20 mouse cellular contexts compared by ENCODE assay signal in genomic region chr13:93355279-93355587, GRCm38 (mm10). TPM values are rescaled to one million over a fixed set of nuclear protein-coding genes. Genes with fewer than 3 reads are reported as not detected.
A peak's percentile ranks its signal among the peaks of the same experiment; 100 is the strongest.
DNase-seq lines count a peak whose midpoint lies in the region; ATAC-seq lines count a peak whose summit lies in the region.
"Had no signal": no experiment of that assay in that cellular context is flagged by ENCODE, and none has a peak within 500 bp of the region (broad histone marks: within the 10 kb centered on the region; RNA-seq: fewer than 3 reads in every experiment).

No protein-coding gene starts in this region.

- no peaks in the 10 kb centered on the region for H3K27me3 ChIP-seq in limb, embryonic 11.5 days (ENCODE audit: control insufficient read depth, insufficient read depth, low read length)
- H3K27me3 ChIP-seq in limb, embryonic 10.5 days (ENCODE audit: low read depth, poor library complexity, severe bottlenecking), result no peaks in the 10 kb centered on the region
- H3K27me3 ChIP-seq: embryonic facial prominence, embryonic 13.5 days; heart, embryonic 15.5 days; limb, embryonic 12.5 days; lung, embryonic 15.5 days; midbrain, embryonic 12.5 days; neural tube, embryonic 12.5 days had no signal

- ATAC-seq in limb, embryonic 11.5 days (ENCODE audit: insufficient number of reproducible peaks, low FRiP score, low TSS enrichment, low read depth), result no peak
- ATAC-seq in inflammation-experienced regulatory T-cells, adult 6 months, result peak; percentile 41
- ATAC-seq: forebrain, embryonic 14.5 days; hindbrain, postnatal 0 days had no signal

- 79% methylated on average over 6 of the region's 6 CpGs for WGBS in limb, embryonic 11.5 days
- WGBS in limb, embryonic 10.5 days, result 91% methylated on average over 6 of the region's 6 CpGs

- no peak overlapping the region for H3K9ac ChIP-seq in limb, embryonic 11.5 days (ENCODE audit: low read length)
- H3K9ac ChIP-seq: embryonic facial prominence, embryonic 13.5 days; heart, embryonic 15.5 days; limb, embryonic 12.5 days; lung, embryonic 15.5 days; midbrain, embryonic 12.5 days; neural tube, embryonic 12.5 days had no signal

- H3K4me3 ChIP-seq in limb, embryonic 11.5 days (ENCODE audit: low read depth, low read length), result no peak overlapping the region
- no peak overlapping the region for H3K4me3 ChIP-seq in limb, embryonic 10.5 days
- H3K4me3 ChIP-seq: embryonic facial prominence, embryonic 13.5 days; heart, embryonic 15.5 days; limb, embryonic 12.5 days; lung, embryonic 15.5 days; midbrain, embryonic 12.5 days; neural tube, embryonic 12.5 days had no signal

- DNase-seq in limb, embryonic 11.5 days (ENCODE audit: low spot score), result peak; percentile 34
- DNase-seq in limb, embryonic 10.5 days (ENCODE audit: low spot score), result no peak
- DNase-seq in CD4-positive helper T cell, adult 2 months (ENCODE audit: low read depth, low spot score), result peak; percentile 28
- peak; percentile 9 for DNase-seq in ZHBTc4 (ENCODE audit: low read depth, low spot score)
- DNase-seq in heart, postnatal 36 days, result no peak
- no peak for DNase-seq in left cerebral cortex, postnatal 25 days (ENCODE audit: low spot score in 2 of 2)
- no peak for DNase-seq in layer of hippocampus, postnatal 14 days (ENCODE audit: low spot score in 2 of 2)
- DNase-seq: adrenal gland, postnatal 36 days; cerebellum, adult 18-20 months; gastrocnemius, postnatal 36 days had no signal

- H3K4me2 ChIP-seq in limb, embryonic 11.5 days (ENCODE audit: low read depth, severe bottlenecking), result no peak overlapping the region
- H3K4me2 ChIP-seq: embryonic facial prominence, embryonic 13.5 days; heart, embryonic 15.5 days; limb, embryonic 12.5 days; lung, embryonic 15.5 days; midbrain, embryonic 12.5 days; neural tube, embryonic 12.5 days had no signal

- H3K36me3 ChIP-seq in limb, embryonic 11.5 days (ENCODE audit: control insufficient read depth, insufficient read depth, low read length), result no peaks in the 10 kb centered on the region
- H3K36me3 ChIP-seq in limb, embryonic 10.5 days, result peaks cover 15% of the 10 kb centered on the region
- H3K36me3 ChIP-seq: heart, embryonic 15.5 days; lung, embryonic 15.5 days; neural tube, embryonic 12.5 days had no signal

- no peaks in the 10 kb centered on the region for H3K4me1 ChIP-seq in limb, embryonic 11.5 days (ENCODE audit: control insufficient read depth, insufficient read depth, low read length)
- H3K4me1 ChIP-seq in limb, embryonic 10.5 days, result peaks cover 8% of the 10 kb centered on the region
- H3K4me1 ChIP-seq: heart, embryonic 15.5 days; limb, embryonic 12.5 days; lung, embryonic 15.5 days; midbrain, embryonic 12.5 days; neural tube, embryonic 12.5 days had no signal

- no peaks in the 10 kb centered on the region for H3K9me3 ChIP-seq in limb, embryonic 11.5 days (ENCODE audit: control insufficient read depth, low read length)
- H3K9me3 ChIP-seq in limb, embryonic 10.5 days (replicated peaks), result no peaks in the 10 kb centered on the region
- H3K9me3 ChIP-seq: embryonic facial prominence, embryonic 13.5 days; heart, embryonic 15.5 days; limb, embryonic 12.5 days; lung, embryonic 15.5 days; midbrain, embryonic 12.5 days; neural tube, embryonic 12.5 days had no signal

- intact Hi-C loops in heart, postnatal 36 days (cut with DNase I), result no loop called here
- intact Hi-C loops in left cerebral cortex, postnatal 25 days (cut with DNase I), result no loop called here

- H3K27ac ChIP-seq in limb, embryonic 11.5 days (replicated peaks; ENCODE audit: low read depth, low read length), result no peak overlapping the region
- H3K27ac ChIP-seq in limb, embryonic 10.5 days, result no peak overlapping the region
- H3K27ac ChIP-seq: embryonic facial prominence, embryonic 13.5 days; heart, embryonic 15.5 days; hindbrain, postnatal 0 days; kidney, postnatal 0 days; limb, embryonic 12.5 days; lung, embryonic 15.5 days; midbrain, embryonic 12.5 days; neural tube, embryonic 12.5 days had no signal

RNA-seq across cellular contexts. Expression of gene Homer1, which starts 55.8 kb away (rescaled TPM):
- polyA plus RNA-seq in limb, embryonic 11.5 days (2014; fragmentation: Nextera tagmentation; extraction: Ambion mirVana), result 12.4 and 13.7 TPM in 2 replicates
- 9.2 and 9.6 TPM in 2 replicates for polyA plus RNA-seq in limb, embryonic 10.5 days (2016; fragmentation: Nextera tagmentation; extraction: Ambion mirVana)
- polyA plus RNA-seq in inflammation-experienced regulatory T-cells, adult 6 months (2017; shearing (Covaris generic)), result 1 to 10 TPM; 2.4 to 4.5 (median 4.1) TPM
- total RNA-seq in heart, postnatal 36 days (2021), result 10 to 100 TPM; 49.5 to 66.8 TPM
- total RNA-seq in left cerebral cortex, postnatal 25 days (2021), result 100 to 1,000 TPM; 372 to 460 TPM
- 100 to 1,000 TPM; 145 TPM for total RNA-seq in layer of hippocampus, postnatal 14 days (2021)

Comparison
In these comparisons a context has a peak if more than half of its experiments do, and no peak if none do; other contexts are left out.
1. DNase-seq: peak in limb, embryonic 11.5 days (single experiment), CD4-positive helper T cell, adult 2 months (single experiment) and ZHBTc4 (single experiment); none in limb, embryonic 10.5 days (single experiment), heart, postnatal 36 days (0 of 2), left cerebral cortex, postnatal 25 days (0 of 2) and layer of hippocampus, postnatal 14 days (0 of 2).